Mouse (Mus musculus) midbrain, embryonic 11.5 days (tissue): ENCODE results near the gene Crip1. TPM values are rescaled to one million over a fixed set of nuclear protein-coding genes. Genes with fewer than 3 reads are reported as not detected.
A peak's percentile ranks its signal among the peaks of the same experiment; 100 is the strongest.

ENCODE experiments used
- ATAC-seq: fragments of 200-750 bp; cut with Nextera tagmentation; 2 replicates; pipeline ENCODE4 v1.8.0; 2017; ENCODE audit warnings: moderate TSS enrichment, moderate library complexity; ENCODE audit not compliant: low FRiP score
- DNase-seq: peaks from one replicate; pipeline ENCODE4 v3.0.0; 2015; ENCODE audit warnings: low spot score; ENCODE audit errors: missing footprints
- H3K27ac ChIP-seq: fragments of 300-500 bp; sonication (generic); 2 replicates; pipeline ENCODE4 v1.5.1; 2014; ENCODE audit warnings: low read depth, low read length
- H3K27me3 ChIP-seq: fragments of 300-500 bp; sonication (generic); 2 replicates; pipeline ENCODE4 v1.6.1; 2014; ENCODE audit warnings: mild to moderate bottlenecking, low read length, moderate library complexity, mixed read lengths; ENCODE audit not compliant: control insufficient read depth, insufficient read depth
- H3K36me3 ChIP-seq: fragments of 300-500 bp; sonication (generic); 2 replicates; pipeline ENCODE4 v1.6.1; 2014; ENCODE audit warnings: mild to moderate bottlenecking, low read length, moderate library complexity, mixed read lengths; ENCODE audit not compliant: control insufficient read depth, insufficient read depth
- H3K4me1 ChIP-seq: fragments of 300-500 bp; sonication (generic); 2 replicates; pipeline ENCODE4 v1.6.1; 2014; ENCODE audit warnings: low read length; ENCODE audit not compliant: control insufficient read depth, insufficient read depth
- H3K4me2 ChIP-seq: fragments of 300-500 bp; sonication (generic); 2 replicates; pipeline ENCODE4 v1.6.1; 2014; ENCODE audit warnings: mild to moderate bottlenecking, moderate library complexity
- H3K4me3 ChIP-seq: fragments of 300-500 bp; sonication (generic); 2 replicates; pipeline ENCODE4 v1.5.1; 2014; ENCODE audit warnings: low read depth, low read length
- H3K9ac ChIP-seq: fragments of 300-500 bp; sonication (generic); 2 replicates; pipeline ENCODE4 v1.6.1; 2014; ENCODE audit warnings: low read length
- H3K9me3 ChIP-seq: fragments of 300-500 bp; sonication (generic); 2 replicates; pipeline ENCODE4 v1.6.1; 2016; ENCODE audit warnings: low read length; ENCODE audit not compliant: control insufficient read depth
- WGBS: fragments of 180-500 bp; shearing (Covaris S2); extraction: QIAGEN DNeasy Blood & Tissue Kit; methylation state at CpG from one replicate; pipeline ENCODE4 v1.1.7; 2014; 5-methylcytosine and 5-hydroxymethylcytosine counted together
- polyA plus RNA-seq: library from polyadenylated mRNA; unstranded; fragments of >200 nt; fragmentation: Nextera tagmentation; extraction: Ambion mirVana; gene quantifications from 2 replicates; pipeline ENCODE4 v1.2.1, GENCODE M21; 2014

The Crip1 gene
- polyA plus RNA-seq, 1 experiment from 2014 or later, result 95.7 TPM

DNA sequence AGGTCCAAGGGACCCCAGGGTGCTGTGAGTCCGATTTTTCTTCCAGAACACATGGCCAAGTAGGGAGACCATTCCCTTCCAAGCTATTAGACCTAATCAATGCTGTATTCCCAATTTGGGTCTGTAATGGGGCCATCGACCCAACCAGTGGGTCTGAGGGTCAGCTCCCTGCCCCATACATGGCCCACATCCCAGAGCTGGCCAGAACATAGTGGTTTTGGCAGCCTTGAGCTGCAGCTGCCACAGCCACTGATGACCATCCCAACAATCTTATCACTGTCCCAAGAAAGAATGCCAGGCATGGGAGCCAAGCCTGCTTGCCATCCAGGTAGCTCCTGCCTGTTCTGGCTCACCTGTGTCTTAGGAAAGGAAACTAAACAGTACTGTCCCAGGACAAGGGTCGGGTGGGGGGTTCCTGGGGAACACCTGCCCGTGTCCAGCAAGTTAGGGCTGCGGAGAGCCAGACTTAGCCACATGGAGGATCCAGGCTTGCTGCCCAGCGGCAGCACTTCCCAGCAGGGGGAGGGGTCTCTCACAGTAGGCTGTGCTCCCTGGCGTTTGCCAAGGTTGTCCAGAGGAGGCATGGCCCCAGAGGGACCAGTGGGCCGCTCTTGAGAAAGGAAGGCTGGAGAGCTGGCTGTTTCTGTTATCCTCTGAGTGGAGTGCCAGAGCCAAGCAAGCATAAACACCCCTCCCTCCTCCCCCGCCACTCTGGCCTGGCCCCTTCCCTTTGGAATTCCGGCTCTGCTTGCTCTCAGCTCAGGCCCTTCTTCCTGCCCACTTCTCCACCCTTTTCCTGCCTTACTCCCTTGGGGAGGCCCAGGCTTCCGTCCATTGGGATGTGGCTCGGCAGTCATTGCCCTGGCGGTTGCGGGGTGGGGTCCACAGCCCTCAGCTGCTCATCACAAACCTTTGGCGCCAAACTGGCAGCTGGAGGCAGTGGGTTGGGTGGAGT is 3.8 kb upstream of the Crip1 start:
- peaks cover 4% of the 10 kb centered on the region; the same call in 1 of the 2 replicates for H3K36me3 ChIP-seq
- no peaks in the 10 kb centered on the region; the same call in 1 of the 2 replicates for H3K27me3 ChIP-seq
- H3K4me1 ChIP-seq, result peaks cover 46% of the 10 kb centered on the region
- peak overlapping the region; percentile 61 for H3K4me2 ChIP-seq
- no peak for ATAC-seq
- H3K9me3 ChIP-seq, result no peaks in the 10 kb centered on the region
- H3K27ac ChIP-seq, result peak overlapping the region; percentile 40
- WGBS, result 25% methylated on average over 15 of the region's 15 CpGs
- H3K4me3 ChIP-seq, result peak overlapping the region; percentile 67
- H3K9ac ChIP-seq, result peak overlapping the region; percentile 80
- peak; percentile 91 for DNase-seq

DNA sequence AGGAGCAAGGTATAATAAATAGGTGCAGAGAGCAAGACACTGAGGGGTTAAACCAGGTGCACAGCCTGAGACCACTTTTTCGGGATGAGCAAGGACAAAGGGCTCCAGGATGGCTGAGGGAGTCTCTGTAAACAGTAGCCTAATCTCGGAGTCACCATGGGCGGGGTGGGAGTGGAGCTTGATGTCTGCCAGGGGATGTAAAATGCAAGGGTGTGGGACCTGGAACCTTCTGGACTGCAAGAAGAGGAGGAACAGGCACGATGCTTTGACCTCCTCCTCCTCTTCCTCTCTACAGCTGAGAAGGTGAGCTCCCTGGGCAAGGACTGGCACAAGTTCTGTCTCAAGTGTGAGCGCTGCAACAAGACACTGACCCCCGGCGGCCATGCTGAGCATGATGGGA is 3.0 kb upstream of the Crip1 start:
- ATAC-seq (no peak), DNase-seq (no peak)
- Histone ChIP-seq H3K4me2 (peak overlapping the region; percentile 61), H3K9me3 (no peaks in the 10 kb centered on the region), H3K4me3 (peak overlapping the region; percentile 67; the same call in 1 of the 2 replicates), H3K36me3 (peaks cover 4% of the 10 kb centered on the region; the same call in 1 of the 2 replicates), H3K4me1 (peaks cover 46% of the 10 kb centered on the region), H3K9ac (peak overlapping the region; percentile 80; the same call in 1 of the 2 replicates), H3K27ac (no peak overlapping the region), H3K27me3 (no peaks in the 10 kb centered on the region; the same call in 1 of the 2 replicates)
- 67% methylated on average over 7 of the region's 7 CpGs for WGBS

DNA sequence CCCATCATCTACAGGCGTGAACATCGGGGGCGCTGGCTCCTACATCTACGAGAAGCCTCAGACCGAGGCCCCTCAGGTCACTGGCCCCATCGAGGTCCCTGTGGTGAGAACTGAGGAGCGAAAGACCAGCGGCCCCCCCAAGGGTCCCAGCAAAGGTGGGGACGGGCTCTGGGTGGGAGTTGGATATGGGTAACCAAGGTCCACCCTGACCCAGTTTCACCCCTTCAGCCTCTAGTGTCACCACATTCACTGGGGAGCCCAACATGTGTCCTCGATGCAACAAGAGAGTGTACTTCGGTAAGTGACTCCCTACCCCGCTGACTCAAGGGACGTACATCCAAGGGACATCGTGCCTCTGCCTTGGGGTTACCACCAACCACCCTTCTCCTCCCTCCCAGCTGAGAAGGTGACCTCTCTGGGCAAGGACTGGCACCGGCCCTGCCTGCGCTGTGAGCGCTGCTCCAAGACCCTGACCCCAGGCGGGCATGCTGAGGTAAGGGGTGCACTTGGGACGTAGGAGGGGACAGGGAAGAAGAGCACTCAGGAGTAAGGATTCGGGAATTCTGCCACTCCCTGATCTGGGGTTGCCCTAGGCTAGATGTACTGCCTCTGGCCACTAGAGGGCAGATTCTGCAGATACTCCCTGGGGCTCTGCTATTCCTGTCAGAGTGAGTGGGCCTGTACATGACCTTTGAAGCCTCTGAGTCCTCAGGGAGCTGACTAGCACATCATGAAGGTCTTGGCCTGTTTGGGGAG is 1.9 kb upstream of the Crip1 start:
- H3K4me3 ChIP-seq, result no peak overlapping the region
- WGBS, result 79% methylated on average over 20 of the region's 20 CpGs
- ATAC-seq, result no peak
- H3K27ac ChIP-seq, result no peak overlapping the region
- peaks cover 39% of the 10 kb centered on the region for H3K4me1 ChIP-seq
- no peaks in the 10 kb centered on the region for H3K9me3 ChIP-seq
- DNase-seq, result no peak
- peaks cover 4% of the 10 kb centered on the region; the same call in 1 of the 2 replicates for H3K36me3 ChIP-seq
- no peak overlapping the region for H3K4me2 ChIP-seq
- H3K9ac ChIP-seq, result no peak overlapping the region
- H3K27me3 ChIP-seq, result no peaks in the 10 kb centered on the region; the same call in 1 of the 2 replicates

DNA sequence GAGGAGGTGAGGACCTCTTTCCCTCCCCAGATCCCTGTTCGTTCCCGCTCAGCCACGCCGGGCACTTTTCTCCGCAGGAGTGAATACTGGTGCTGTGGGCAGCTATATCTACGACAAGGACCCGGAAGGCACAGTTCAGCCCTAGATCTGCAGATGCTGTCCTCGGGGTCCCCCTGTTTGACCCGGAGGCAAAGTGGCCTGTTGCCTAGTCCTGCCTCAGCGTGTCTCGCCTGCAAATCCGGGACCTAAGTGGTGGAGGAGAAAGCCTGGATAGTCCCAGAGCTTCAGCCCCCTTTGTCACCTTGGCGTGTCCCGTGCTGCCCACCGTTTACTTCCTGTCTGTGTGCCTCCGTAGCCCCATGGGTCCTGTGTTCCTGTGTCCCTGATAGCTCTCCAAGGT is 1.2 kb upstream of the Crip1 start:
- ATAC-seq (no peak), DNase-seq (no peak)
- Histone ChIP-seq H3K27ac (no peak overlapping the region), H3K36me3 (peaks cover 4% of the 10 kb centered on the region; the same call in 1 of the 2 replicates), H3K4me1 (peaks cover 33% of the 10 kb centered on the region), H3K4me2 (no peak overlapping the region), H3K9me3 (no peaks in the 10 kb centered on the region), H3K9ac (no peak overlapping the region), H3K27me3 (no peaks in the 10 kb centered on the region; the same call in 1 of the 2 replicates), H3K4me3 (no peak overlapping the region)
- 96% methylated on average over 16 of the region's 16 CpGs for WGBS

DNA sequence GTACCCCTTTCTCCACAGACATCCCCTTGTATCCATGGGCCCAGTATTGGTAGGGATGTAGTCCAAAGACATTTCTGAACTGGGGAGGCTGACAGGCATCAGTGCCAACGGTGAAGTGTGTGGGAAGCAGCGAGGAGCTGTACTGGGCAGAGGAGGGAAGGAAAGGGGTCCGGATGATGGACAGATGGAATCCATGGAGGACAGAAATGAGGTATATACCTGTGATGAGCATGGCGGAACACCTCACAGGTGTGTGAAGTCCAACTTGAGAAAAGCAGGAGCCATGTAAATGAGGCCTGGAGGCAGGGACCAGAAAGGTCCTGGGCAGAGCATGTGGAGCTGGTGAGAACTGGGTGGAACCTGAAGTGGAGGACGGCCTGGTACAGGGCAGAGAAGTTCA is 525 bp upstream of the Crip1 start:
- peaks cover 33% of the 10 kb centered on the region for H3K4me1 ChIP-seq
- DNase-seq (no peak), ATAC-seq (0 out of 2 replicates have a peak, but pooled peaks have one; percentile 7)
- H3K9me3 ChIP-seq, result no peaks in the 10 kb centered on the region
- H3K4me3 ChIP-seq, result no peak overlapping the region
- WGBS, result 91% methylated on average over 5 of the region's 5 CpGs
- no peak overlapping the region for H3K27ac ChIP-seq
- H3K9ac ChIP-seq, result no peak overlapping the region
- no peak overlapping the region for H3K4me2 ChIP-seq
- peaks cover 4% of the 10 kb centered on the region; the same call in 1 of the 2 replicates for H3K36me3 ChIP-seq
- peaks cover 1% of the 10 kb centered on the region; the same call in 1 of the 2 replicates for H3K27me3 ChIP-seq

DNA sequence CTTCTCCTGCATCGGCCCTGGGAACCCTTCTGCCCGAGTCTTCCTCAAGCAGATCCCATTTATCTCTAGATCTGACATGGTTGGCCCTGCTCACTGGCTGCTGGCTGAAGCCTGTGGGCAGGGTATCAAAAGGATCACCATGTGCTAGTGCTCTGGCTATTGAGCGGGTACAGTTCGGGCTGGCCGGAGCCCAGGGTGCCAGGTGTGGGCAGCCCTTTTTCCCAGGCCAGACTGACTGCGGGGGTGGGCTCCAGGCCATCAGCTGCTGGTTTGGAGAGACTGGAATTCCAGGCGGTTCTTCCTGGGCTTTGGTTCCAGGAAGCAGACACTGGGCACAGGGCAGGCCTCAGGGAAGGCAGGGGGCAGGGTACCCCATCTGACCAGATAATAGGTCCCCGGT is 1.4 kb downstream of the Crip1 start:
- Histone ChIP-seq H3K4me1 (peaks cover 20% of the 10 kb centered on the region), H3K36me3 (peaks cover 4% of the 10 kb centered on the region; the same call in 1 of the 2 replicates), H3K4me3 (no peak overlapping the region), H3K27ac (no peak overlapping the region), H3K4me2 (no peak overlapping the region), H3K9me3 (no peaks in the 10 kb centered on the region), H3K9ac (no peak overlapping the region), H3K27me3 (peaks cover 9% of the 10 kb centered on the region; the same call in 1 of the 2 replicates)
- 87% methylated on average over 8 of the region's 8 CpGs for WGBS
- DNase-seq (no peak), ATAC-seq (no peak)

DNA sequence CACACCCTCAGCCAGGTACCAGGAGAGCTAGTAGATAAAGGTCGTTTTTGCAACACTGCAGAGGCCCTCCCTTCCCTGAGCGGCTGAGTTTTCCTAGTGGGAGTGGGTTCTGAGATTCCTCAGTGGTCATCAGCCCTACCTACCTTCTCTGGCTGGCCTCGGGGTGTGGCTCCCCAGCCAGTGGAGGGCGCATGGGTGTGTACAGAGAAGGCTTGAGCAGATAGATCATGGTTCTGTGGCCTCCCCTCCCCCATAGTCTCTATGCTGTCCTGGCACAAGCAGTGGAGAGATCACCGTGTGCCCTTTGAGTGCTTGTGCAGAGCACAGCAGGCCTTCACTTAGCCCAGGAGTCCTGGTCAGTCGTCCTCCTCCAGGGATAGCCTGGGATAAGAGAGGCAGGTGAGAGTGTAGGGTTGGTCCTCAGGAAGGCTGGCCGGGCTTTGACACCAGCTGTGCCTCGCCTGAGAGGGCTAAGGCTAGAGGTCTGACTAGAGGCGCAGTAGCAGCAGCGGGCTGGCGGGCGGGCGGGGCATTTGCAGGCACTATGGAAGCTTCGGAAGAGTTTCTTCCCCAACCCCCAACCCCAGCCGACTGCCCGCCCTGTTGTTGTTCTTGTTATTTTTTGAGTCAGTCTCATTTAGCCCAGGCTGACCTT is 2.4 kb downstream of the Crip1 start:
- Histone ChIP-seq H3K4me1 (peaks cover 13% of the 10 kb centered on the region), H3K9me3 (no peaks in the 10 kb centered on the region), H3K4me3 (no peak overlapping the region), H3K27me3 (peaks cover 13% of the 10 kb centered on the region; the same call in 1 of the 2 replicates), H3K36me3 (peaks cover 4% of the 10 kb centered on the region; the same call in 1 of the 2 replicates), H3K27ac (no peak overlapping the region), H3K4me2 (no peak overlapping the region), H3K9ac (no peak overlapping the region)
- ATAC-seq (no peak), DNase-seq (peak; percentile 84)
- WGBS, result 35% methylated on average over 16 of the region's 16 CpGs

DNA sequence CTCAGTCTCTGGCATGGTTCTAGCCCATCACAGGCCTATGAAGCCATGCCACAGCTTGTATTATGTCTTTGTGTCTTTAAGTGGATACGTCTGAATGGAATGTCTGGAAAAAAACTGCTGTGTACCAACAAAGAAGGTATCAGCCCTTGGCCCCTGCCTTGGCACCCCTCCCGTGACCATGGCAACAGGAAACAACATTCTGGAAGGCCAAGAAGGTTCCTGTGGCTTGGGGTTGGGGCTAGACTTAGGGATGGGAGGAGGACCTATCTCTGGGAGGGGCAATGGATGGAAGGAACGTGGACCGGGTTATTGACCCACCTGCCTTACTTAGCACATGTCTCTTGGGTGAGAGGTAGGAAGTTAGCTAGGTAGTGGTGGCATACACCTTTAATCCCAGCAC is 3.2 kb downstream of the Crip1 start:
- H3K27me3 ChIP-seq, result peaks cover 13% of the 10 kb centered on the region; the same call in 1 of the 2 replicates

More for the DNA sequence above, 3.2 kb downstream of the Crip1 start:
- no peak overlapping the region for H3K4me2 ChIP-seq
- H3K4me1 ChIP-seq, result peaks cover 13% of the 10 kb centered on the region
- no peaks in the 10 kb centered on the region for H3K9me3 ChIP-seq
- 0 out of 2 replicates have a peak overlapping the region, but pooled peaks have one; percentile 5 for H3K9ac ChIP-seq
- WGBS, result 59% methylated on average over 4 of the region's 4 CpGs
- no peak overlapping the region for H3K4me3 ChIP-seq
- ATAC-seq (no peak), DNase-seq (no peak)
- H3K36me3 ChIP-seq, result peaks cover 4% of the 10 kb centered on the region; the same call in 1 of the 2 replicates
- H3K27ac ChIP-seq, result no peak overlapping the region
